Mouse (Mus musculus) thymus, adult 2 months (tissue): ENCODE data around the gene Nppa.

ENCODE experiments used
- CTCF ChIP-seq: fragments of 200-500 bp; IDR thresholded peaks from 2 replicates; pipeline ENCODE4 v1.5.1; 2012; ENCODE audit warnings: mild to moderate bottlenecking, control low read depth, low read length, moderate library complexity, borderline replicate concordance; ENCODE audit not compliant: control insufficient read depth, poor library complexity, insufficient read depth; ENCODE audit errors: extremely low read depth
- POLR2A ChIP-seq: fragments of 200-500 bp; IDR thresholded peaks from 2 replicates; pipeline ENCODE4 v1.6.1; 2012; ENCODE audit warnings: mild to moderate bottlenecking, low read length, control low read depth, moderate library complexity; ENCODE audit not compliant: control insufficient read depth, poor library complexity, insufficient read depth; ENCODE audit errors: extremely low read depth

DNA sequence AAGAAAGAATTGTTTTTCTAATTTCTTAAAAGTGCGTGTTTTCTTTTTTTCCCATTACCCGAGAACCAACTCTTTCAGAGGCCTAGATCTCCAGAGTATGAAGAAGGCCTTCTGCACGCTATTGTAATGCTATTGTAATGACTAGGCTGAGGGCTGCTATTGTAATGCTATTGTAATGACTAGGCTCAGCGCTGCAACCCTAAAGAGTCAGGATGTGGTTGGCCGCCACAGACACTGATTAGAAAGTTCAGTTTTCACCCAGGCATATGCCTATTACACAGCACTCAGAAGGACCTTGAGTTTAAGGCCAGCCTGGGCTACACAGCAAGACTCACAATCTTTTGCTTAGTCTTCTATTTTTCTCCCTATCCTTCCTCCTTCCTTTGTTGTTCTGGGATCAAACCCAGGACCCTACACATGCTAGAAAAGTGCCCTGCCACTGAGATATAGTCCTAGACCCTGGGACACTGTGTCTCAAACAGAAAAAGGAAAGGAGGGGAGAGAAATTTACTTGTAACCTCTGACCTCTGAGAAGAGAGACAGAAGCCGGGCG is 33.4 kb downstream of the Nppa start:
- TF ChIP-seq POLR2A = no peak
- no peak for TF ChIP-seq CTCF
